Mouse (Mus musculus) cerebellum, adult 9-11 months (tissue): ENCODE results near the gene Tnfrsf14.

Source experiments
- DNase-seq: peaks from one replicate; pipeline ENCODE4 v3.0.0; 2022

Gene Tnfrsf14

GRCm38 (mm10) chr4:154914707-154915106 lies 13.7 kb downstream of the Tnfrsf14 start:
- no peak for DNase-seq

GRCm38 (mm10) chr4:154914252-154914651 lies 14.1 kb downstream of the Tnfrsf14 start:
- no peak for DNase-seq

- no peak for DNase-seq
These were observed 14.5 kb downstream of the Tnfrsf14 start for GRCm38 (mm10) chr4:154913845-154914244.

- no peak for DNase-seq
These were observed 16.7 kb downstream of the Tnfrsf14 start for GRCm38 (mm10) chr4:154911644-154912043.

- DNase-seq = no peak
These were observed 17.5 kb downstream of the Tnfrsf14 start for GRCm38 (mm10) chr4:154910606-154911522.

- no peak for DNase-seq
These were observed 19.9 kb downstream of the Tnfrsf14 start for GRCm38 (mm10) chr4:154908490-154908889.

- DNase-seq = peak; percentile 73
These were observed 20.5 kb downstream of the Tnfrsf14 start for GRCm38 (mm10) chr4:154907833-154908232.

GRCm38 (mm10) chr4:154904185-154905071 lies 23.9 kb downstream of the Tnfrsf14 start:
- DNase-seq = peak; percentile 89

GRCm38 (mm10) chr4:154902371-154902770 lies 26.0 kb downstream of the Tnfrsf14 start:
- DNase-seq = no peak

- peak; percentile 92 for DNase-seq
These were observed 29.6 kb downstream of the Tnfrsf14 start, which contains the start of gene Fam213b for GRCm38 (mm10) chr4:154898506-154899446. Fam213b (minus strand) TSS chr4:154899135.

GRCm38 (mm10) chr4:154897676-154898465 lies 30.5 kb downstream of the Tnfrsf14 start:
- DNase-seq = peak; percentile 63

GRCm38 (mm10) chr4:154895549-154895948 lies 32.8 kb downstream of the Tnfrsf14 start:
- DNase-seq = peak; percentile 50

- no peak for DNase-seq
These were observed 37.5 kb downstream of the Tnfrsf14 start for GRCm38 (mm10) chr4:154890887-154891286.

- DNase-seq = peak; percentile 63
These were observed 40.6 kb downstream of the Tnfrsf14 start for GRCm38 (mm10) chr4:154887593-154888250.

- peak; percentile 83 for DNase-seq
These were observed 41.3 kb downstream of the Tnfrsf14 start for GRCm38 (mm10) chr4:154886876-154887592.

- DNase-seq = no peak
These were observed 42.9 kb downstream of the Tnfrsf14 start for GRCm38 (mm10) chr4:154885416-154885815.

GRCm38 (mm10) chr4:154882014-154882659 lies 46.2 kb downstream of the Tnfrsf14 start:
- DNase-seq = no peak

GRCm38 (mm10) chr4:154880730-154881129 lies 47.6 kb downstream of the Tnfrsf14 start:
- DNase-seq = no peak

GRCm38 (mm10) chr4:154877864-154878548 lies 50.4 kb downstream of the Tnfrsf14 start:
- peak; percentile 90 for DNase-seq
